Mouse (Mus musculus) lung, postnatal 0 days (tissue): ENCODE results near the gene Camta1.
A peak's percentile ranks its signal among the peaks of the same experiment; 100 is the strongest.

Experiments
- CTCF ChIP-seq: IDR thresholded peaks from 2 replicates; pipeline ENCODE4 v1.5.1; 2016; ENCODE audit warnings: antibody characterized with exemption, mild to moderate bottlenecking
- EP300 ChIP-seq: IDR thresholded peaks from 2 replicates; pipeline ENCODE4 v1.6.1; 2016; ENCODE audit warnings: antibody characterized with exemption, mild to moderate bottlenecking, control low read depth

- peak; percentile 41 for TF ChIP-seq CTCF
- TF ChIP-seq EP300 = no peak
These were observed 39.7 kb upstream of the Camta1 start for GRCm38 (mm10) chr4:151901422-151901821.
